Mouse (Mus musculus) thymus, adult 2 months (tissue): ENCODE results near the gene Mapkap1.

Source experiments
- CTCF ChIP-seq: fragments of 200-500 bp; IDR thresholded peaks from 2 replicates; pipeline ENCODE4 v1.5.1; 2012; ENCODE audit warnings: mild to moderate bottlenecking, control low read depth, low read length, moderate library complexity, borderline replicate concordance; ENCODE audit not compliant: control insufficient read depth, poor library complexity, insufficient read depth; ENCODE audit errors: extremely low read depth
- POLR2A ChIP-seq: fragments of 200-500 bp; IDR thresholded peaks from 2 replicates; pipeline ENCODE4 v1.6.1; 2012; ENCODE audit warnings: mild to moderate bottlenecking, low read length, control low read depth, moderate library complexity; ENCODE audit not compliant: control insufficient read depth, poor library complexity, insufficient read depth; ENCODE audit errors: extremely low read depth

- TF ChIP-seq CTCF = no peak
- no peak for TF ChIP-seq POLR2A
Measured at GRCm38 (mm10) chr2:34670470-34670869, 263.9 kb downstream of the Mapkap1 start.
